Mouse (Mus musculus) activated CD4-positive, CD25-positive, alpha-beta regulatory T cell, adult 9 weeks (primary cell): Measurements from ENCODE around the gene Pou3f1. TPM values are rescaled to one million over a fixed set of nuclear protein-coding genes. Genes with fewer than 3 reads are reported as not detected.

Experiments
- polyA plus RNA-seq: library from polyadenylated mRNA; unstranded; fragments of 100-300 nt; shearing (Covaris generic); gene quantifications from one replicate; pipeline ENCODE4 v1.2.1, GENCODE M21; 2017

Pou3f1 gene
- not detected for polyA plus RNA-seq

GRCm38 (mm10) chr4:124656518-124656853 lies at the start of gene Pou3f1:
TSS of gene Pou3f1 (plus strand) at chr4:124656807.

GRCm38 (mm10) chr4:124610703-124611102 lies 45.9 kb upstream of the Pou3f1 start, which contains the start of gene 3100002H09Rik:
TSS of gene 3100002H09Rik (minus strand) at chr4:124610803.

GRCm38 (mm10) chr4:124693135-124693894 lies 36.7 kb downstream of the Pou3f1 start, which contains the start of gene Utp11:
TSS of gene Utp11 (minus strand) at chr4:124693600.

GRCm38 (mm10) chr4:124700248-124700971 lies 43.8 kb downstream of the Pou3f1 start, which contains the start of gene Fhl3:
TSS of gene Fhl3 (plus strand) at chr4:124700701.

Other genes with a start within 250 kb of the Pou3f1 start
- gene 3100002H09Rik, start 46.0 kb upstream of the Pou3f1 start, polyA plus RNA-seq, result not detected
- 79.6 TPM for gene Utp11, start 36.8 kb downstream of the Pou3f1 start, polyA plus RNA-seq
- 1.4 TPM for gene Fhl3, start 43.9 kb downstream of the Pou3f1 start, polyA plus RNA-seq
- gene Sf3a3, start 58.0 kb downstream of the Pou3f1 start, polyA plus RNA-seq, result 134 TPM
- 153 TPM for gene Inpp5b, start 85.0 kb downstream of the Pou3f1 start, polyA plus RNA-seq
- gene Mtf1, start 145.3 kb downstream of the Pou3f1 start, polyA plus RNA-seq, result 20.6 TPM
- gene Yrdc, start 193.9 kb downstream of the Pou3f1 start, polyA plus RNA-seq, result 2.5 TPM
- gene 1110065P20Rik, start 194.4 kb downstream of the Pou3f1 start, polyA plus RNA-seq, result 6.1 TPM
- gene Maneal, start 205.4 kb downstream of the Pou3f1 start, polyA plus RNA-seq, result 0.20 TPM
- gene Epha10, start 224.1 kb downstream of the Pou3f1 start, polyA plus RNA-seq, result not detected